Mouse (Mus musculus): ENCODE data around the gene Ptprm. TPM values are rescaled to one million over a fixed set of nuclear protein-coding genes. Genes with fewer than 3 reads are reported as not detected.

Gene Ptprm
- 31.4 TPM in 2 replicates for polyA plus RNA-seq (2014; fragmentation: Nextera tagmentation; extraction: Ambion mirVana)

DNA sequence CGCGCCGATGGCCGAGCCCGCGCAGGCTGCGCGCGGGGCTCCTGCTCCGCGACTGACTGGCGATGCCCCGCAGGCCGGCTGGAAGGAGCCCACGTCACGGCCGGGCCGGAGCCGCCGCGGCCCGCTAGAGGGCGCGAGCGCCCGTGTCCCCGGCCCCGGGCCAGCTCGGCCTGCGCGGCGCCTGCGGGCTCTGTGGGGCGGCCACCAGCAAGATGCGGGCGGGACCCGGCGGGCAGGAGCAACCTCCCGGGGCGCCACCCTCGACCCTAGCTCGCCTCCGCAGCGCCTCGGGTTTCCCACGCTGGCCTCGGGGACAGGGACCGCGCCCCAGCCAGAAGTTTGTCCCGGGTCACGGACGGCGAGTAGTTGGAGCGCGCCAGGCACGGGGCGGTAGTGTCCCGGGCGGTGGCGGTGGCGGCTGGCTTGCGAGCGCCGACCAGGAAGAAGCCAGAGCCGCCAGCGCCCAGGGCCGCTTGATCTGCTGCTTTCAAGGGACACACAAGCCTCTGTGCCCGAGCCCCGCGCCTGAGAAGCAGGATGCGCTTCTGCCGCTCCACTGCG, at the start of gene Ptprm:
Ptprm (minus strand) TSS at position 7 of the 561 bp plus-strand sequence.
- Histone ChIP-seq H3K27me3 (ENCODE audit: control insufficient read depth, insufficient read depth, low read length) (peaks cover 9% of the 10 kb centered on the region), H3K4me3 (replicated peaks; ENCODE audit: low read length) (peak within 1 kb of the TSS; percentile 84), H3K27ac (peak within 1 kb of the TSS; percentile 80), H3K4me1 (replicated peaks; ENCODE audit: control insufficient read depth, insufficient read depth, low read length) (peaks cover 15% of the 10 kb centered on the region; the same call in 1 of the 2 replicates), H3K36me3 (replicated peaks; ENCODE audit: control insufficient read depth, insufficient read depth) (no peaks in the 10 kb centered on the region), H3K4me2 (replicated peaks) (peak within 1 kb of the TSS; percentile 94), H3K9ac (peak within 1 kb of the TSS; percentile 83), H3K9me3 (ENCODE audit: control insufficient read depth, low read length) (no peaks in the 10 kb centered on the region)
- WGBS, result under 1% methylated on average over 56 of the region's 73 CpGs
- ATAC-seq (ENCODE audit: low FRiP score) (peak; percentile 94), DNase-seq (ENCODE audit: low spot score) (peak; percentile 84)

DNA sequence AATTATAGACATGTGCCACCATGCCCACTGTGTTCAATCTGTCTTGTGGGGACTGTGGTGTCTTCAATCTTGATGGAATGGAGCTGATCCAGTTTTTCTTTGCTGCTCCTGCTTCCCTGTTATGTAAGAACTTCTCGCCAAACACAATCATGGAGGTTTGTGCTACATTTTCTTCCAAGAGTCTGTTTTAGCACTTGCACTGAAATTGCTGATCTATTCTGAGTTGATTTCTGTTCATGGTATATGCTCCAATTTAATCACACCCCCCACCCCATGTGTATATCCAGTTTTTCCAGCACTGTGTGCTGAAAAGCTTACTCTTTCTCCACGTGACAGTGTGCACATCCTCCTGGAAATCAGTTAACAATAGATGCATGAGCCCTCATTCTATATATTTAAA, 41.9 kb upstream of the Ptprm start:
- 91% methylated on average over 2 of the region's 2 CpGs for WGBS

GRCm38 (mm10) chr17:67390851-67391250, 36.6 kb upstream of the Ptprm start:
- H3K9me3 ChIP-seq (ENCODE audit: control insufficient read depth, low read length), result no peaks in the 10 kb centered on the region
- no peaks in the 10 kb centered on the region for H3K36me3 ChIP-seq (replicated peaks; ENCODE audit: control insufficient read depth, insufficient read depth)
- no peak overlapping the region for H3K4me3 ChIP-seq (replicated peaks; ENCODE audit: low read length)
- no peaks in the 10 kb centered on the region for H3K4me1 ChIP-seq (replicated peaks; ENCODE audit: control insufficient read depth, insufficient read depth, low read length)
- DNase-seq (ENCODE audit: low spot score) (no peak), ATAC-seq (ENCODE audit: low FRiP score) (no peak)
- H3K4me2 ChIP-seq (replicated peaks), result no peak overlapping the region
- H3K27ac ChIP-seq, result no peak overlapping the region
- H3K9ac ChIP-seq, result no peak overlapping the region
- 65% methylated on average over 5 of the region's 5 CpGs for WGBS
- H3K27me3 ChIP-seq (ENCODE audit: control insufficient read depth, insufficient read depth, low read length), result no peaks in the 10 kb centered on the region

More for the DNA sequence above, 41.9 kb upstream of the Ptprm start:
- ATAC-seq (ENCODE audit: low FRiP score), result no peak
- H3K36me3 ChIP-seq (replicated peaks; ENCODE audit: control insufficient read depth, insufficient read depth), result no peaks in the 10 kb centered on the region
- H3K4me2 ChIP-seq (replicated peaks), result no peak overlapping the region
- no peak overlapping the region for H3K9ac ChIP-seq
- no peak overlapping the region for H3K27ac ChIP-seq
- no peak for DNase-seq (ENCODE audit: low spot score)
- no peaks in the 10 kb centered on the region for H3K9me3 ChIP-seq (ENCODE audit: control insufficient read depth, low read length)
- no peaks in the 10 kb centered on the region for H3K4me1 ChIP-seq (replicated peaks; ENCODE audit: control insufficient read depth, insufficient read depth, low read length)
- no peak overlapping the region for H3K4me3 ChIP-seq (replicated peaks; ENCODE audit: low read length)
- no peaks in the 10 kb centered on the region for H3K27me3 ChIP-seq (ENCODE audit: control insufficient read depth, insufficient read depth, low read length)

GRCm38 (mm10) chr17:67388171-67388570, 33.9 kb upstream of the Ptprm start:
- no peaks in the 10 kb centered on the region for H3K4me1 ChIP-seq (replicated peaks; ENCODE audit: control insufficient read depth, insufficient read depth, low read length)
- H3K36me3 ChIP-seq (replicated peaks; ENCODE audit: control insufficient read depth, insufficient read depth), result no peaks in the 10 kb centered on the region
- DNase-seq (ENCODE audit: low spot score), result no peak
- WGBS, result 68% methylated on average over 7 of the region's 7 CpGs
- H3K27me3 ChIP-seq (ENCODE audit: control insufficient read depth, insufficient read depth, low read length), result no peaks in the 10 kb centered on the region
- H3K9ac ChIP-seq, result no peak overlapping the region
- H3K9me3 ChIP-seq (ENCODE audit: control insufficient read depth, low read length), result no peaks in the 10 kb centered on the region
- H3K4me3 ChIP-seq (replicated peaks; ENCODE audit: low read length), result no peak overlapping the region
- H3K27ac ChIP-seq, result no peak overlapping the region
- no peak overlapping the region for H3K4me2 ChIP-seq (replicated peaks)
- ATAC-seq (ENCODE audit: low FRiP score), result no peak

DNA sequence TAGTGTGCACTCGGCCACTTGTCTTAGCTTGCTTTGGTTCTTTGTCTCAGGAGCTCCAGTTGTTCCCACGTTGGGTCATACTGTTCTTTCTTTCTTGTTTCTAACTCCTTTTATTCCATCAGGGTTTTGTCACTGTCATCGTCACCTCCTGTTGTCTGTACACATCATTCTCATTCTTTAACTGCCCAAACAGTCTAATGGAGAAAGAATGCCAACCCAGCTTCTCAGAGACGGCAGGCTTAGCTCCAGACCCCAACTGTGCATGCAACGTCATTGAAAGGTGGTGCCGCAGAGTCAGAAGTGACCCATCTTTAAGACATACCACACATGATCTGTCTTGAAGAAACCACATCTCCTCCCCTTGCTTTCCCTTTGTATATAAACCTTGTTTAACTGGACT, 31.0 kb upstream of the Ptprm start:
- WGBS, result 50% methylated on average over 6 of the region's 6 CpGs

GRCm38 (mm10) chr17:67383635-67384034, 29.4 kb upstream of the Ptprm start:
- H3K9me3 ChIP-seq (ENCODE audit: control insufficient read depth, low read length), result no peaks in the 10 kb centered on the region
- H3K36me3 ChIP-seq (replicated peaks; ENCODE audit: control insufficient read depth, insufficient read depth), result no peaks in the 10 kb centered on the region
- no peaks in the 10 kb centered on the region for H3K27me3 ChIP-seq (ENCODE audit: control insufficient read depth, insufficient read depth, low read length)
- no peak overlapping the region for H3K9ac ChIP-seq
- no peak overlapping the region for H3K27ac ChIP-seq
- ATAC-seq (ENCODE audit: low FRiP score), result no peak
- H3K4me2 ChIP-seq (replicated peaks), result no peak overlapping the region
- no peak for DNase-seq (ENCODE audit: low spot score)
- no peak overlapping the region for H3K4me3 ChIP-seq (replicated peaks; ENCODE audit: low read length)
- H3K4me1 ChIP-seq (replicated peaks; ENCODE audit: control insufficient read depth, insufficient read depth, low read length), result no peaks in the 10 kb centered on the region
- 92% methylated on average over 1 of the region's 1 CpGs for WGBS

More for the DNA sequence above, 31.0 kb upstream of the Ptprm start:
- no peaks in the 10 kb centered on the region for H3K27me3 ChIP-seq (ENCODE audit: control insufficient read depth, insufficient read depth, low read length)
- no peaks in the 10 kb centered on the region for H3K36me3 ChIP-seq (replicated peaks; ENCODE audit: control insufficient read depth, insufficient read depth)
- no peak overlapping the region for H3K27ac ChIP-seq
- DNase-seq (ENCODE audit: low spot score) (no peak), ATAC-seq (ENCODE audit: low FRiP score) (no peak)
- H3K9me3 ChIP-seq (ENCODE audit: control insufficient read depth, low read length), result no peaks in the 10 kb centered on the region
- no peaks in the 10 kb centered on the region for H3K4me1 ChIP-seq (replicated peaks; ENCODE audit: control insufficient read depth, insufficient read depth, low read length)
- H3K9ac ChIP-seq, result no peak overlapping the region
- no peak overlapping the region for H3K4me2 ChIP-seq (replicated peaks)
- no peak overlapping the region for H3K4me3 ChIP-seq (replicated peaks; ENCODE audit: low read length)

DNA sequence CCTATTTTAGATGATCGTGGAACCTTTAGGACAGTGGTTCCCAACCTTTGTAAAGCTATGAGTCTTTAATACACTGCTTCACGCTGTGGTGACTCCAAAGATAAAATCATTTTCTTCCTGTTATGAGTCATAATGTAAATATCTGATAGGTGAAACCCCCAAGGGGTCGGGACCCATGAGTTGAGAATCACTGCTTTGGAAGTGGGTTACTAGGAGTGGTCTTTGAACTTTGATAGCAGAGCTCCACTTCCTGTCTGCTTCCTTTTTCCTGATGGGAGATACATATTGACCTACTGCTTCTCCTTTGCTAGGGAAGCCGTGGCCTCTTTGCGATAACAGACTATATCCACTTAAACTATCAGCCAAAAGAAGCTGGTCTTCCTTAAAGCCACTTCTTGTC, 27.4 kb upstream of the Ptprm start:
- 85% methylated on average over 5 of the region's 5 CpGs for WGBS
- Histone ChIP-seq H3K36me3 (replicated peaks; ENCODE audit: control insufficient read depth, insufficient read depth) (no peaks in the 10 kb centered on the region), H3K9ac (no peak overlapping the region), H3K27me3 (ENCODE audit: control insufficient read depth, insufficient read depth, low read length) (no peaks in the 10 kb centered on the region), H3K9me3 (ENCODE audit: control insufficient read depth, low read length) (no peaks in the 10 kb centered on the region), H3K27ac (no peak overlapping the region), H3K4me2 (replicated peaks) (no peak overlapping the region), H3K4me3 (replicated peaks; ENCODE audit: low read length) (no peak overlapping the region), H3K4me1 (replicated peaks; ENCODE audit: control insufficient read depth, insufficient read depth, low read length) (no peaks in the 10 kb centered on the region)
- DNase-seq (ENCODE audit: low spot score) (no peak), ATAC-seq (ENCODE audit: low FRiP score) (no peak)

DNA sequence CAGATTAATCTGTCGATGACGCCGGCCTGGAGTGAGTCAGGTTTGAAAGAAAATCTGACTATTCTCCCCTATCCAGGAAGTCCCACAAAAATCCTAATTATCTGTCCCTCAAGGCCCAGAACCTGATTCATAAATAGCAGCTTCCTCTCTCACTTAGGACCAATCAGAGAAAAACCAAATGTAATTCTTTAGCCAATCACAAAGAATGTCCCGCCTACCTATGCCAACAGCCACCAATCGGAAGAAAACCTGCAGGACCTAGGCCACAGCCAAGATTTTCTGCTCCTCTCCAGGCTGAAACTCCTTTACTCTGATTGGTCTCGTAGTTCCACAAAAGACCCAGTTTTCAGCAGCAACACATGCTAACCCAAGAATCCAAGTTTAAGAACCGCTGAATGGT, 13.6 kb upstream of the Ptprm start:
- 93% methylated on average over 7 of the region's 7 CpGs for WGBS
- Histone ChIP-seq H3K4me2 (replicated peaks) (no peak overlapping the region), H3K36me3 (replicated peaks; ENCODE audit: control insufficient read depth, insufficient read depth) (no peaks in the 10 kb centered on the region), H3K4me3 (replicated peaks; ENCODE audit: low read length) (no peak overlapping the region), H3K27ac (no peak overlapping the region), H3K9me3 (ENCODE audit: control insufficient read depth, low read length) (no peaks in the 10 kb centered on the region), H3K4me1 (replicated peaks; ENCODE audit: control insufficient read depth, insufficient read depth, low read length) (no peaks in the 10 kb centered on the region), H3K9ac (no peak overlapping the region), H3K27me3 (ENCODE audit: control insufficient read depth, insufficient read depth, low read length) (no peaks in the 10 kb centered on the region)
- DNase-seq (ENCODE audit: low spot score) (no peak), ATAC-seq (ENCODE audit: low FRiP score) (no peak)

GRCm38 (mm10) chr17:67364491-67364890, 10.2 kb upstream of the Ptprm start:
- ATAC-seq (ENCODE audit: low FRiP score) (no peak), DNase-seq (ENCODE audit: low spot score) (no peak)
- 94% methylated on average over 1 of the region's 1 CpGs for WGBS
- no peak overlapping the region for H3K4me3 ChIP-seq (replicated peaks; ENCODE audit: low read length)
- H3K4me1 ChIP-seq (replicated peaks; ENCODE audit: control insufficient read depth, insufficient read depth, low read length), result no peaks in the 10 kb centered on the region
- no peaks in the 10 kb centered on the region for H3K36me3 ChIP-seq (replicated peaks; ENCODE audit: control insufficient read depth, insufficient read depth)
- H3K9me3 ChIP-seq (ENCODE audit: control insufficient read depth, low read length), result no peaks in the 10 kb centered on the region
- no peak overlapping the region for H3K4me2 ChIP-seq (replicated peaks)
- no peaks in the 10 kb centered on the region for H3K27me3 ChIP-seq (ENCODE audit: control insufficient read depth, insufficient read depth, low read length)
- no peak overlapping the region for H3K27ac ChIP-seq
- H3K9ac ChIP-seq, result no peak overlapping the region
